Mouse (Mus musculus): ENCODE results near the gene Slmap.
"Not testable (repeated sequence)": the region's sequence is repeated elsewhere in the genome, so short reads cannot be mapped to it uniquely, and the experiment has no call there.

Slmap gene

GRCm38 (mm10) chr14:26532752-26533151 lies 2.0 kb downstream of the Slmap start:
- no peak for DNase-seq (ENCODE audit: low spot score)

- DNase-seq (ENCODE audit: low spot score), result no peak
Measured at GRCm38 (mm10) chr14:26531410-26532313, 3.1 kb downstream of the Slmap start.

GRCm38 (mm10) chr14:26530350-26530749 lies 4.4 kb downstream of the Slmap start:
- DNase-seq (ENCODE audit: low spot score), result no peak

DNA sequence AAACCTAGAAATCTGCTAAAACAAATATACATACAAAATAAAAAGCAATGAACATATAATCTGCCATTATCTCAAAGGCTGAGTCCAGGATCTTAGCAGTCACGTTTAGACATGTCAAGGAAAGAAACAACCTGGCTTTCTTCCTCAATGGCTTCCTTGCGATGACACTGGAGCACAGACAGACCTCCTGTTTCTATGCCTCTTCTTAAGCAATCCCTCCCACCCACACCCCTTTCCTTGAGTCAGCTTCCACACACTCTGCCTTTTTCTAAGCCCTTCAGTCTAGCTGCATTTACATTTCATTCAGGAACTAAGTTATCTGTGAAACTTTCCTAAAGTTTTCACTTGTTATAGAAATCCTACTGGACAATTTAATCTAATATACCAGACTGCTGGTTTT lies 6.4 kb downstream of the Slmap start:
- DNase-seq (ENCODE audit: low spot score), result no peak

DNA sequence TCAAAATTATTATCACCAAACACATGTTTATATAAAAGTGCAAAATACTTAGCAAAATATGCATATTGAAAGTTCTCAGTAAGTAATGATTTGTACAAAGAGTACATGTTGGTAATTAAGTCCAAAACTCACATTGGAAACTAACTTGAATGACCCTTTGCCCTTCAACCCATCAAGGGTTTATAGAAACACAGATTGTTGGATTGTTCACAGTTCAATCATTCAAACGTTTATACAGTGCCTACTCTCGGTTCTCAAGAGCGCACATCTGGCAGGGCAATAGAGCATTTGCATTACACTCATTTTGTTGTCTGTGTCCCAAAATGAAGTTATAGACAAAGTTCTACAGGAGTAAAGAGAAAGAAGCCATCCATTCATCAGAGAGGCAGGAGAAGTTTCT lies 8.8 kb downstream of the Slmap start:
- DNase-seq (ENCODE audit: low spot score), result no peak

- no peak for DNase-seq (ENCODE audit: low spot score)
Measured at GRCm38 (mm10) chr14:26523082-26523481, 11.6 kb downstream of the Slmap start.

GRCm38 (mm10) chr14:26519831-26520230 lies 14.9 kb downstream of the Slmap start:
- DNase-seq (ENCODE audit: low spot score), result no peak

DNA sequence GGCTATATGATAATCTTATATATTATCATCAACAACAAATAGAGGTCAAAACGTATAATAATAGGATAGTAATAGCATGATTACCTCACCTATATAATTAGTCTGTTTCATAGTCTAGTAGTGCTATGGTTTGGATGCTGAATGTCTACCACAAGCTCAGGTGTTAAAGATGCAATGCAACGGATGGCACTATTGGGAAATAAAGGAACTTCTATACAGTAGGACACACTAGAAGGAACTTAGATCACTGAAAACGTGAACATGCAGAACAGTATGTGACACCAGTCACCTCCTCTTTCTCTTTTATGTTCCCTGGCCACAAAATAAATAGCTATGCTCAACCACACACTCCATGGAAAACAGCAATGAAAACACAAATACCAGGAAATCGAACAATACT lies 16.9 kb downstream of the Slmap start:
- DNase-seq (ENCODE audit: low spot score), result no peak

- DNase-seq (ENCODE audit: low spot score), result not testable (repeated sequence)
Measured at GRCm38 (mm10) chr14:26516232-26516631, 18.5 kb downstream of the Slmap start.

- no peak for DNase-seq (ENCODE audit: low spot score)
Measured at GRCm38 (mm10) chr14:26515802-26516201, 18.9 kb downstream of the Slmap start.

- no peak for DNase-seq (ENCODE audit: low spot score)
Measured at GRCm38 (mm10) chr14:26510545-26510944, 24.2 kb downstream of the Slmap start.

- DNase-seq (ENCODE audit: low spot score), result no peak
Measured at GRCm38 (mm10) chr14:26508150-26508549, 26.6 kb downstream of the Slmap start.

DNA sequence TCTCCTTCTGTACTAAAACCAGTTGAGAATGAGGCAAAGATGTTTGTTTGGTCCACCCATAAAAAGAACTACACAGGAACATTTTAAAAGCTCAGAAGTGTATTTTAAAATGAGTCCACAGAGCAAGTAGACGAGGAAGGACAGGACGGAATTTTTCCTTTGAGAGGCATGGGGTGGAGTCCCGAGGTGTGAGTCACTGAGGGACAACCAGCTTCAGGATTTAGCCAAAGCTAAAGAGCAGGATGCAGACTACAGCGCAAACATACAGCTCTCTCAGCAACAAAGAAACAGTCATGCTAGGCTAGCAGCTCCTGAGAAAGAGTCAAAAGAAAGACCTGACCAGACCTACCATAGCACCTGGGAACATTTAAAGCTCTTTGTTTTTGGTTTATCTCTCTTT lies 27.4 kb downstream of the Slmap start:
- no peak for DNase-seq (ENCODE audit: low spot score)

DNA sequence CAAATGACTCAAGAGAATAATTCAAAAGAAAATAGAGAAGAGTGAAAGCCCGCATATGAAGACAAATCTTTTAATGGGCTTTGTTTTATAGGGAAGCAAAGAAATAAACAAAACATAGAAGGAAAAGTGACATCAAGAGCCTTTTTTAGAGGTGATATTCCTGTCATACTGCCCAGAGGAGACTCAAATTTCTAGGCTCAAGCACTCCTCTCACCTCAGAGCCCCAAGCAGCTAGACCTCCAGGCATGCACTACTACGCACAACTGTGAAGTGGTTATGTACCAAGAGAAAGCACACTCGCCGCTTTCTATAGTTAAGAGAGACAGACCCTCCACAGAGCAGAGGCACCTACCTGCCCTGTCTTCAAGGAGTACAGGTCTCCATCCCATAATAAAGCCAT lies 30.2 kb downstream of the Slmap start:
- no peak for DNase-seq (ENCODE audit: low spot score)

GRCm38 (mm10) chr14:26500136-26500933 lies 34.4 kb downstream of the Slmap start:
- DNase-seq (ENCODE audit: low spot score), result no peak

DNA sequence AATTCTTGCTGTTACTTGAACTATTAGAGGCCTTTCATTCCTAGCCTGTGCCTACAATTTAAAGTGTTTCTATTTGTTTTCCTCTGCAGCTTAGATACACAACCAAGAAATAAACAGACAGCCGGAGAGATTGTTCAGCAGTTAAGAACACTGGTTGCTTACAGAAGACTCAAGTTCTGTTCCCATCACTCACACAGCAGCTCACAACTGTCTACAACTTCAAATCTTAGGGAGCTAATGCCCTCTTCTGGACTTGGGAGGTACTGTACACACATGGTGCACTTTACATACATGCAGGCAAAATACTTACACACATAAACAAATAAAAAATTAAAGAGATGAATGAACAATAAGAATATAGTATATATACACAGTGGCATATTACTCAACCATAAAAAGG lies 39.7 kb downstream of the Slmap start:
- DNase-seq (ENCODE audit: low spot score), result no peak

- DNase-seq (ENCODE audit: low spot score), result peak; percentile 42
Measured at GRCm38 (mm10) chr14:26491150-26491549, 43.6 kb downstream of the Slmap start.

GRCm38 (mm10) chr14:26488329-26489020 lies 46.3 kb downstream of the Slmap start:
- no peak for DNase-seq (ENCODE audit: low spot score)

DNA sequence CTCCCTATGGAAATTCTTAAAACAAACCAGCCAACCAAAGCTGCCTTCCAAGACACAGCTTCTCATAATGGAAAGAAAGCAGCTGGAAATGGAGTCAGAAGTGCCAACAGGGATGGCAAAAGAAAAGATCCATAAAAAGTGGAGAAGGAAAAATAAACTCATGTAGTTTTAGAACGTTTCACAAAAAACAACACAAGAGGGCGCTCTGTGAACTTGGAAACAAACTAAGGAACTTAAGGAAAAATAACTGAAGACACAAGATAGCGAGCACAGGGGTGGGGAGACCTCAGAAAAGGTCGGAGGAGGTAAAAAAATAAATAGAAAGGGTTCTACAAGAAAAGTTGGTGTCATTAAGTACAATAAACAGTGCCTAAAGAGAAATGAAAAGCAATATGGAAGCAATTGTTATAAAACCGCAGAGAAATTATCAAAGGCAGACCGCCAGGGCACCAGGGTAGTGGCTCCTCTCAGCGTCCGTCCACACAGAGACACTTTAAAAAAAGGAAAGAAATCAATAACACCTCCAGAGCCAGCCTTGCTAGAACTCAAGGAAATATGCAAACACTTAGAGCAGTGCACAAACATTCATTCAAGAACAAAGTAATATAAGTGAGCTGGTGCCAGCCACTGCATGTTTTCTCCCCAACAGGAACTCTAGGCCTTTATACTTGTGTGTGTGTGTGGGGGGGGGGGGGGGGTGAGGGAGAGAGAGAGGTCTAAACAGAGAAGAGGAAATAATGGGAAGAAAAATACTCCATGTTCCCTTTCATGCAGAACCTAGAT lies 48.1 kb downstream of the Slmap start:
- no peak for DNase-seq (ENCODE audit: low spot score)

DNA sequence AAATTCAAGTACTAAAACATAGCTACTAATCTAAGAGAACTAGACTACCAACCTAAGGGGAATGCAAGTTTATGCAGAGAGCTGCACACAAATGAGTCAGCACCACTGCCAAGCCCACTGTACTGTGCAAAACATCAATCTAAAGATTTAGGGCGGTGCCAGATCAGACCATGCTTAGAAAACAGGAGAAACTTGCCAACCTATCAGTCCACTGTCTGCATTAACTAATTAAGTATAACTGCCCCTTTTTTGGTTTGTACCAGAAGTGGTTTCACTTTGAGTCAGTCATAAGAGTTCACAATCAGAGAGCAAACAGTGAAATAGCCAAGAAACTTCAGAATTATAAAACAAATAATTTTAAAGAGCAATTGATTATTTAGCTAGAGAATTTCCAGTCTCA lies 53.3 kb downstream of the Slmap start:
- DNase-seq (ENCODE audit: low spot score), result no peak

DNA sequence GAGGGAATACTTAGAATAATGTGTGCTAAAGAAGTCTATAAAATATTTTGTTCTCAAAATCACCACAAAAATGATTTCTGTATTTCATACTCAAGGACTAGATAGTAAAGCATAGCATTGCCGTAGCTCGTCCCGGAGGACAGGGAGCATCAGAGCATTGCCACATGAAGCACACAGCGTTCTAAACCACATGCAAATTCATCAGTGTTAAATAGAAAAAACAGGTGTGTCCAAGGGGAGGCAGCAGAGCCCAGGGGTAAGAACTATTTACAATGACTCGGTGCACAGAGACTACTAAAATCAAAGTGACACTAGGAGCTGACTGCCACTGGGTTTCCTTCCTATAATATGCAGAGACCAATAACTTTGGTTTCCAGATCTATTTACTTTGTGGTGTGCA lies 57.0 kb downstream of the Slmap start:
- DNase-seq (ENCODE audit: low spot score), result no peak

GRCm38 (mm10) chr14:26476391-26476790 lies 58.3 kb downstream of the Slmap start:
- DNase-seq (ENCODE audit: low spot score), result no peak
